Mouse (Mus musculus): Measurements from ENCODE around the gene Ccdc50.

The Ccdc50 gene

GRCm38 (mm10) chr16:27395251-27396037 is 6.8 kb downstream of the Ccdc50 start:
- no peak for DNase-seq (ENCODE audit: low read depth, low spot score)

- no peak for DNase-seq (ENCODE audit: low read depth, low spot score)
These were observed 8.3 kb downstream of the Ccdc50 start for GRCm38 (mm10) chr16:27396951-27397350.

GRCm38 (mm10) chr16:27399026-27399718 is 10.5 kb downstream of the Ccdc50 start:
- DNase-seq (ENCODE audit: low read depth, low spot score): no peak

- DNase-seq (ENCODE audit: low read depth, low spot score): no peak
These were observed 11.1 kb downstream of the Ccdc50 start for GRCm38 (mm10) chr16:27399719-27400253.

GRCm38 (mm10) chr16:27401579-27401978 is 12.9 kb downstream of the Ccdc50 start:
- DNase-seq (ENCODE audit: low read depth, low spot score): no peak

GRCm38 (mm10) chr16:27404107-27404506 is 15.4 kb downstream of the Ccdc50 start:
- DNase-seq (ENCODE audit: low read depth, low spot score): no peak

- DNase-seq (ENCODE audit: low read depth, low spot score): no peak
These were observed 28.4 kb downstream of the Ccdc50 start for GRCm38 (mm10) chr16:27416937-27417584.

- DNase-seq (ENCODE audit: low read depth, low spot score): no peak
These were observed 29.0 kb downstream of the Ccdc50 start for GRCm38 (mm10) chr16:27417632-27418031.

GRCm38 (mm10) chr16:27420982-27421381 is 32.3 kb downstream of the Ccdc50 start:
- no peak for DNase-seq (ENCODE audit: low read depth, low spot score)

GRCm38 (mm10) chr16:27435034-27435433 is 46.4 kb downstream of the Ccdc50 start:
- DNase-seq (ENCODE audit: low read depth, low spot score): no peak

- no peak for DNase-seq (ENCODE audit: low read depth, low spot score)
These were observed 55.3 kb downstream of the Ccdc50 start for GRCm38 (mm10) chr16:27443941-27444340.

GRCm38 (mm10) chr16:27449360-27449759 is 60.7 kb downstream of the Ccdc50 start:
- DNase-seq (ENCODE audit: low read depth, low spot score): no peak

GRCm38 (mm10) chr16:27450655-27451054 is 62.0 kb downstream of the Ccdc50 start:
- no peak for DNase-seq (ENCODE audit: low read depth, low spot score)

- DNase-seq (ENCODE audit: low read depth, low spot score): no peak
These were observed 64.7 kb downstream of the Ccdc50 start for GRCm38 (mm10) chr16:27453396-27453795.

GRCm38 (mm10) chr16:27453823-27454222 is 65.2 kb downstream of the Ccdc50 start:
- DNase-seq (ENCODE audit: low read depth, low spot score): no peak

GRCm38 (mm10) chr16:27457273-27457672 is 68.6 kb downstream of the Ccdc50 start:
- peak; percentile 60 for DNase-seq (ENCODE audit: low read depth, low spot score)

GRCm38 (mm10) chr16:27468731-27469130 is 80.1 kb downstream of the Ccdc50 start:
- peak; percentile 25 for DNase-seq (ENCODE audit: low read depth, low spot score)

GRCm38 (mm10) chr16:27471389-27471788 is 82.7 kb downstream of the Ccdc50 start:
- no peak for DNase-seq (ENCODE audit: low read depth, low spot score)

GRCm38 (mm10) chr16:27483834-27484233 is 95.2 kb downstream of the Ccdc50 start:
- no peak for DNase-seq (ENCODE audit: low read depth, low spot score)

Measured in CD4-positive helper T cell, adult 2 months (primary cell).